Mouse (Mus musculus) spleen, postnatal 10 days (tissue): ENCODE data around the gene Arl4c.
A peak's percentile ranks its signal among the peaks of the same experiment; 100 is the strongest.
"Not testable (repeated sequence)": the region's sequence is repeated elsewhere in the genome, so short reads cannot be mapped to it uniquely, and the experiment has no call there.

Source experiments
- DNase-seq, 2 experiments: peaks; one replicate each; pipeline ENCODE4 v3.0.0; 2021 to 2022; ENCODE audit warnings: low spot score in 2 of 2

The Arl4c gene

GRCm38 (mm10) chr1:88655473-88656095 is 46.4 kb downstream of the Arl4c start:
- no peak for DNase-seq

DNA sequence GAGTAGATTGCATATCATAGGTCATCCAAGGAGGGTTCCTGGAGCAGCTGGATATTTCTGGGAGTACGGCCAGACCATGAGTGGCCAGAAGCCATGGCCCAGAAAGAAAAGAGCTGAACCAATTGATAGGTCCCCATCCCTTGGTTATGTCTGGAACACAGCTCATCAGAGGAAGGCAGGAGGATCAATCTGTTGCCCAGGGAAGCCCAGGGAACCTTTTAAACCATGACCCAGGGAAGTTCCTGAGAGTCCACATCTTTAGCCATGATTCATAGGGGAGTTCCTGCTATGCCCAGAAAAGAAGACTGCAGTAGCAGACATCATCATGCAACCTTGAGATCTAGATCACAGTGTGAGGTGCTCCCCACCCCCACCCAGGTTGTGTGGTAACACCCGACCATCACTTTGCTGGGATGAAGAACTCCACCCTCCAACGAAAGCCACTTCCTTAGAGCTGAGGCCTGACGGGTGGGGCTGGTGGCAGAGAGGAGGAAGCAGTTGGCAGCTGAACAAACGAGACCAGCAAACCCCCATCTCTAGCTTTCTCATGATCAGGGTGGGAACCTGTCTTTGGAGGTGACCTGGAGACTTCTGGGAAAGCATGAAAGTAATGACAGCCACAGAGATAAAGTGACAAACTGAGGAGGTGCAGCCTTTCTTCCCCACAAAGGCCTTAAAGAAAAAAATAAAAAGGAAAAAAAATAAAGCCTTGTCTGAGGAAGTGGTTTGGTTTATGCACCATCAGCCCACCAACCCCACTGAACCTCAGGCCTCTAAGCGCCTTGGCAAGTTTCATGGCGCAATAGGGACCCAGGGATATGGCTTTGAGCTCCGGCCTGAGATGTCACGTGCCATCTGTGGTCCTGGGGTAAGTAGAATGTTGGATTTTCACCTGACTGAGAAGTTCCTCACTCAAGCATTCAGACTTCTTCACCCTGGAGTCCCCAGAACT is 47.2 kb downstream of the Arl4c start:
- DNase-seq = peak; percentile 16 to 68

- no peak for DNase-seq
Measured at GRCm38 (mm10) chr1:88653614-88654520, 48.2 kb downstream of the Arl4c start.

DNA sequence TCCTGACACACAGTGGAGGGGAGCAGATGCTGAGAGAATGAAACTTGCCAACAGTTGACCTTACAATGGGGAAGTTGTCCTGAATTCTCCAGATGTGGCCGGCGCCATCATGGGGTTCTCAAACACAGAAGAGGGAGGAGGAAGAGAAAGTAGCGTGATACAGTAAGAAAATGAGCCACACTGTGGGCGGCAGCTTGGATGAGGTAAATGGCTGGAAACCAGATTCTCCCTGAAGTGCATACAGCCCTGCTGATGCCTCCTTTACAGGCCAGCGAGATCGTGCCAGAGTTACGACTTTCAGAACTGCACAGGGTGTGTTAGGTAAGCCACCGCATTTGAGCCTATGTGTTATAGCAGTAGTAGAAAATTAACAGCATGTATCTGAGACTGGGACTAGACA is 49.3 kb downstream of the Arl4c start:
- no peak for DNase-seq

DNA sequence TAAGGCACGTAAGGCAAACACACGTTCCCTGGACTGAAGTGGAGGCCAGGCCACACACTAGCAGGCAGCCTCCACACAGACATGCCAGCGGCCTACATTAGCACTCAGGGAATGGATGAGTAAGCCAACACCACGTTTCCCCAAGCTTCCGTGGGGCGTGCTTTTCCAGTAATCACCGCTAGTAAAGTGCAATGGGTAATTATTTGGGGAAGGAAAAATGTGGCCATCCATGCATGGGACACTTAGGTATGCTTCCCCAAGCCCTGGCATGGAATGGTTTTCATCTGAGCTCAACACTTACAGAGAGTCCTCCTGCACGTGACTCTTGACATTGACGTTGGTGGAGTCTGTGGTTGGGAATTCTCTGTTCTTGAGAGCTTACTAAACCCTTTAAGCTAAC is 50.4 kb downstream of the Arl4c start:
- no peak for DNase-seq

DNA sequence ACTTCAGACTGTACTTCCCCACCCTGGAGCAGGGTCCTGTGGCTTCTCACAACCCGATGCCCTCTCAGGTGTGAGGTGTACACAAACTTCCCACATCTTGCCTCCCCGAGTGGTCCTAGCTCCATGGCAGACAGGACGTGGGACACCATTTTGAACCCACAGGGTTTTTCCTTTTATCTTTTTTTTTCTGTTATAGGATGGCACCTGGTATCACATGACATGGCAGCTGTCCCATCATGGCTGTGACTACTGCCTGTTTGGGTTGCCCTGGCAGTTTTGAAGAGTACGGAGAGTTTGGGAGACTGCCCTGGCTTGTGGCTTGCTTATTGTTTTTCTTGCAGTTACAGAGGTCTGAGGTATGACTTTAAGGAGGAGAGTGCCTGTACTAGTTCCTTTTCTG is 53.3 kb downstream of the Arl4c start:
- no peak for DNase-seq

DNA sequence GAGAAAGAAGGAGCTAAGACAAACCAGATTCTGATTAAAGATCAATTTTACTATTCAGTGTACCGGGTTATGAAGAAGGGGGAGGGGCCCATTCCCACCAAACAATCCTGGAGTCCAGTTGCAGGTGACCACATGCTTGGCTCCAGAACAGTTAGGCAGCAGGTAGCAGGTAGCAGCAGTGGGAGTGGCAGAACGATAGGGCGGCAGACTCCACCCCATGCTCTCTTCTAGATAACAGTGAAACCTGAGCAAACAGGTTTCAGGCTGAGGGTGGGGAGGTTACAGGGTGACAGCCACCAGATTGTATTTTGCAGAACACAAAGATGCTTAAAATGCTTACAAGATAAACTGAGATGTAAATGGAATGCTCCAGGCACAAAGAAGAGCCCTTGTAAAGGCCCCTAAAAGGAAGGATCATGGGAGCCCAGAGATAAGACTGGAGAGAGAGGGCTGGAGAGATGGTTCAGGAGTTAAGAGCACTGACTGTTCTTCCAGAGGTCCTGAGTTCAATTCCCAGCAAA is 56.4 kb downstream of the Arl4c start:
- no peak for DNase-seq

DNA sequence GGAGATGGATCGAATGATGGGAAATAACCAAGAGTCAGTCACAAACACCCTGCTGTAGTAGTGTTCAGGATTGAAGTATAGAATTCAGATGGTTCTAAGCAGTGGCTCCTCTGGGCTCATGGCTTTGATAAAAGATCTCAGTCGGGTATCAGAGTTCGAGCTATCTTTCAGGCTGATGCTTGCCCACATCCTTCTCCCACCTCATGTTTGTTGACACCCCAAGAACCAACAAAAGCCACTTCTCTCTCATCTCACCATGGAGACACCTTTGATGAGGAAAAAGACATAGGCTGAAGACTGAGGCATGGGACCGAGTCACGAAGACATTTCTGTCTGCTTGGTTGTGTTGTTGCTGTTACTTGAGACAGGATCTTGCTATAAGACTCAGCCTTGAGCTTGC is 57.6 kb downstream of the Arl4c start:
- no peak for DNase-seq

GRCm38 (mm10) chr1:88643181-88643823 is 58.7 kb downstream of the Arl4c start:
- DNase-seq = no peak

- DNase-seq = no peak
Measured at GRCm38 (mm10) chr1:88642735-88643134, 59.3 kb downstream of the Arl4c start.

- no peak for DNase-seq
Measured at GRCm38 (mm10) chr1:88641678-88642215, 60.3 kb downstream of the Arl4c start.

DNA sequence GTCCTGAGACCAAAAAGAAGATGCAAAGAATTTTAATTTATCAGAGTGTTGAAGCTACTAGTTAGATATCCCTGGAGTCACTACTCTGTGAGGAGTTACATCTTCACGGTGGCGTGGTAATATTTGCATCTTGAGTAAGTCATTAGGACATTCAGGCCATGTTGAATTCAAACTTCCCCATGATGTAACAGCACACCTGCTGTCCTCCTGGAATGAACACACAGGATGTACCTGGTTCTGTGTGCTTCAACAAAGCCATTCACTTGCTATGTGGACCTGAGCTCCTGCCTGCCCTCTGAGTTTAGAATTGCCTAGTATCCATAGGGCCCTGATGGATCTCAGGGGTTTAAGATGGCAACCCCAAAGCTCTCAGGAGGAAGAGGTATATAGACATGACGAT is 60.8 kb downstream of the Arl4c start:
- DNase-seq = no peak

DNA sequence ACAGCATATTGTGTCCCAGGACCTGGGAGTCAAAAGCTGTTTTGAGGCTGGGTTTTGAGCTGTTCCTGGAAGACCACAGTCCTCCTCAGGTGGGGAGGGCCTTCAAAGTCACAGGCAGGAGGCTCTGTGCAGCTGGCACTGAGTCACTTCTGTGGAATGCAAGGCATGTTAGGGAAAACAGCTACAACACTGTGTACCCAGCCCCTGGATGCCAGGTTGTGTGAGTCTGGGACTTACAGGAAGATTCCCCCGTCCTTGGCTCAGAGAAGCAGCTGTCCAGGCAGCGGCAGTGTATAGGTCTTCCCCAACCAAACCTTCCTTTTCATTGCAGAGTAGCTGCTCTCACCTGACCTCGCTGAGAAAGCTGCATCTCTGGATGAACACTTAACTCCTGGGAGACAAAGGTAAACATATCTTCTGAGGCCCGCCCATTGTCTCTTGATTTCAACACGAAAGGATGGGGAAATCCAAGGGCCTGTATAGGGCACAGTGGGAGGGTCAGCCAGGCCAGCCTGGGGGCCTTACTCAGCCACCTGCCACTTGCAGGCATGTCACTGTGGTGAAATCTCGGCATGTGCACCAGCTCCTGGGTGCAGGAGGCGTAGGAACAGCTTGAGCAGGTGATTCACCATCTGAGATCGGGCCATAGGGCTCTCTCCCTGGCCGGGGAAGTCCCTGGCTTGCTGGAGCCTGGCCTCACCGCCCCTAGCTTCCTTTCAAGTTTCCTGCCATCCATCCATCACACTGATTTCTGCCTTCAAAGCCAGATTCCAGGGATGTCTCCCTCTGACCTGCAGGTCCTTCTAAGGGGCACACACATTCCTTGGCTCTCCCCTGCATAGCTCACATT is 62.4 kb downstream of the Arl4c start:
- no peak for DNase-seq

- peak in 1 of 2 experiments; percentile 32 for DNase-seq
Measured at GRCm38 (mm10) chr1:88638622-88639021, 63.4 kb downstream of the Arl4c start.

- not testable (repeated sequence) for DNase-seq
Measured at GRCm38 (mm10) chr1:88636579-88637161, 65.4 kb downstream of the Arl4c start.

DNA sequence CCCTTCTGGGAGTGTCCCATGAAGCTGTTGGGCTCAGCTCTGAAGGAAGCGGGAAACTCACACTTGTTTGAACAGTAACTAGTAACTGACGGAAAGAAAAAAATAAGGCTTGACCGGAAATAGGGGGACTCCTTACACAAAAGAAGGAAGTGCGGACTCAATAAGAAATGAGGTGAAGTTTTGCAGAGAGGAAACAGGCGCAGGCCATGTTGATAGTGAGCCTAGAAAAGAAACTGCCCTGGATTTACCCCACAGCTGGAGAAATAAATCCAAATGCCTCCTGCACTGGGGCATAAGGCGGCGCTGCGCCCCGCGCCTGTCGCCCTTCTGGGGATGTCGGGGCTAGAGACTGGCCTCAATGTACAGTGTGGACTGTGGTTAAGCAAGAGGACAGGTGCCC is 66.4 kb downstream of the Arl4c start:
- DNase-seq = no peak

DNA sequence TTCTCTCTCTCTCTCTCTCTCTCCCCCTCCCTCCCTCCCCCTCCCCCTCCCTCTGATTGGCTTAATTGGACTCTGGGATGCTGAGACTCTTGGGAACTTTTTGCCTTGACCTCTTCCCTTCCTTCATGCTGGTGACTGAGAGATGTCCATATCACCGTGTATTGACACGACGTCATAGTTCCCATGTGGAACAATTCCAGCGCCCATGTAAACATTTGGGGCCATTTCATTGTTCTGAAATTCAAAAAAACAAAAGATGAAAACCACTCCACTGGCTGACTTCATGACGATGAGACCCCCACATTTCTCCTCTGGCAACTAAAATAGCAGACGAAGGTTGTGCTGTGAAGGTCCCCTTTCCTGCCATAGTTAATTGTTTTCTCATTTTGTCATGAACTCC is 69.2 kb downstream of the Arl4c start:
- DNase-seq = no peak

DNA sequence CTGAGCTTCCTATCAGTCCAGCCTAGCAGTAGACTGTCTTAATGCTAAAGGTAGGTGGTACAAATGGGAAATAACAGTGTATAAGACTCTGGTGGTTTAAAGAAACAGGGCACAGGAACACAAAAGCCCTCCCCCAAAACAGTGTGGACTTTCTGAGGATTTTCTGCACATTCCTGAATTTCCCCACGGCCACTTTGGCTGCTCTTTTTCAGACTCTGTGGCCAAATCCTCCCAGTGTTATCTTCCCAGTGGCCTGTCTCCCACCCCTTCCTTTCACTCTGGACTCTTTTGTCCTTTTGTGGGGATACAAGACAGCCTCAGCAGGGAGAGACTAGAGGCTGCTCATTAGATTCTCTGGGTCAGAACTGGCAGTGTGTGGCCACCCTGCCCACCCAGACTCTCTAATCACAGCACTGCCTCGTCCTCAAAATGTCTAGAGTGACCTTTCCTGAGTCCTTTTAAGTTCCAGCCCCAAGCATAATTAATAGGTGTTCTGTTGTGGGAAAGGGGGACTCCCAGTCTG is 72.0 kb downstream of the Arl4c start:
- DNase-seq = no peak

- no peak for DNase-seq
Measured at GRCm38 (mm10) chr1:88625190-88625589, 76.8 kb downstream of the Arl4c start.
